Mouse (Mus musculus): Measurements from ENCODE around the gene Atox1. TPM values are rescaled to one million over a fixed set of nuclear protein-coding genes. Genes with fewer than 3 reads are reported as not detected.

Gene Atox1
- 100 to 1,000 TPM in 1 of 2 experiments, 10 to 100 TPM in 1; 84.3 to 103 TPM for total RNA-seq (2021)
- long read RNA-seq, experiment 1, transcript Atox1-201 (4 exons, 541 nt): major isoform, 41 of 45 reads
- long read RNA-seq, experiment 1, partial matches to known transcripts: 2 of 45 reads
- long read RNA-seq, experiment 1, other reads (novel, unspliced or antisense): 2 of 45 reads
- long read RNA-seq, experiment 2, transcript Atox1-201 (4 exons, 541 nt): major isoform, 63 of 64 reads
- long read RNA-seq, experiment 2, partial matches to known transcripts: 0 of 64 reads
- long read RNA-seq, experiment 2, other reads (novel, unspliced or antisense): 1 of 64 reads

DNA sequence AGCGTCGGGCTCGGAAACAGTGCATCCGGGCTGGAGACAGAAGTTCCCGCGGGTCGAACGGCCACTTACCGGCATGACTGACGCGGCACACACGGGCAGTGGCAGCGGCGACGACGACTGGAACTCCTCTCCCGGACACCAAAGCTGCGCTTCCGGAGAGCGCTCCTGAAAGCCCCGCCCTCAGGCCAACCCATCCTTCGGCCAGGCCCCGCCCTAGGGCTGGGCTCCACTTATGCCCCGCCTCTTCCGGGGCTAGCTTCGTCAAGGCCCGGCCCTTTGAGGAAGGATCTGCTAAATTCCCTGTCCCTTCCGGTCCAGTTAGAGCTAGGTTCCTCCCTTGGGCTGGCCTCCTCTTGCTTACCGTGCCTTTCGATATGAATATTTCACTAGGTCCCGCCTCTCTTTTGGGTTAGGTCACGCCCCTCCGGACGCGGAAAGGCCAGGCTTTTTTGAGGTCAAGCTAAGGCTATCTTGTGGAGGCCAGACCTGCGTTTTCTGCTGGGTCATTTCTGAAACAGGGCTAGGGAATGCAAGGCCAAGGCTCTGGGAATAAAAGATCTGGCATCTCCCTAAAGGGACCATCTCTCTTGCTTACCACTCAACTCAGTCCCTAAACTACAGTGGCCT lies at the start of gene Atox1:
TSS of gene Atox1 (minus strand) at position 221 of the 627 bp plus-strand sequence.
- peak; percentile 90 to 94 for DNase-seq (ENCODE audit: low spot score in 2 of 2)

DNA sequence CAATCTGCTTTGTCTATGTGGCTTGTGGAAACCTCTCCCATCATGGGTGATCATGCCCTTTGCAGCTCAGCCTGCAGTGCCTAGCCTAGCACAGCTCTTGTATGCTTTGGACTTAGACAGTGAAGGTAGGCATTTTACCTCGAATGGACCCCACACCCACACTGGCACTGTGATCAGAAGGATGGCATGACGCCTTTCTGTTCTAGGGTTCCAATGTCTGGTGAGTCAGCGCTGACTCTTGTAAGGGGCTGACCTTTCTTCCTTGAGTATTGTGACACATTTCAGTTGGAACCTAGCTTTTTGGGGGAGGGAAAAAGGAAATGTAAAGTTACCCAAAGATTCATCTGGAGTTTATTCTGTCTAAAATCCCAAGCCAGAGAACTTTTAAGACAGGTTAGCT lies 44.4 kb upstream of the Atox1 start:
- no peak for DNase-seq (ENCODE audit: low spot score in 2 of 2)

DNA sequence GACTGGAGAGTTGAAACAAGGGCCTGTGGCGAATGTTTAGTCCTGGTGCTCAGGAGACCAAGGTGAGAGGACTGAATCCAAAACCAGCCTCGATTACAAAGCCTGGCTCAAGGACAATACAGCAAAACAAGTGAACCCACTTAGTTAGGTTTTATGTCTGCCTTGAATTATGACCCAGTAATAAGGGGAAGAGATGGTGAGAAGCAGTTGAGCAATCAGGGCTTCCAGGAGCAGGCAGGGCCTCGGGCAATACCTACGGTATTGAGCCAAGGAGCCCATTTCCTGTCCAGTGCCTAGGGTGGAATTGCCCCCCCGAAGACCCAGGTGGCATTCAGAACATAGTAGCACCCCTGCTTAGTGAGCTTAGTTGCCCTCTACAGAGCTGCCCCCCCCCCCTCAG lies 41.8 kb upstream of the Atox1 start:
- DNase-seq (ENCODE audit: low spot score in 2 of 2): no peak

DNA sequence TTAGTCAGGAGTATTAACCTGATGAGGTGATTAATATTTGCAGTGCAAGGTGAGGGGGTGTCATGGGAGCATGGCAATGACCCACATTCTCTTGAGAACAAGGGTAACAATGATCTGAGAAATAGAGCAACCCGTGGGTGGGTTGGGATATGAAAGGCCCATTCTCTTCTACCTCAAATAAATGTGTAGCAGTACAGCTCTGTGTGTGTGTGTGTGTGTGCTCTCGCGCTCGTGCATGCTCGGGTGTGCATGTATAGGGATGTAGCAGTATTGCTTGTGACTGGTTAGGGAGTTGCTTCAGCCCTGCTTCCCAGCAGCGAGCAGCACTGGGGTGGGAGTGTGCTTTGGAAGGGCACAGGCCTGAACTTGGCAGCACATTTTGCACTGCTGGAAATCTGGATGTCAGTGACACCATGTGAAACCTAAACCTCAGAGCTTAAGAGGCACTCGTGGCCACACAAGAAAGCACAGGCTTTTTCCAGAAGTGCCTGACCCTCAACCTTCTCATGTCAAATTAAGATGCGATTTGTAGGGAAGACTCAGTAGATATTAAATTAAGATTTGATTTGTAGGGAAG lies 41.0 kb upstream of the Atox1 start:
- no peak for DNase-seq (ENCODE audit: low spot score in 2 of 2)

DNA sequence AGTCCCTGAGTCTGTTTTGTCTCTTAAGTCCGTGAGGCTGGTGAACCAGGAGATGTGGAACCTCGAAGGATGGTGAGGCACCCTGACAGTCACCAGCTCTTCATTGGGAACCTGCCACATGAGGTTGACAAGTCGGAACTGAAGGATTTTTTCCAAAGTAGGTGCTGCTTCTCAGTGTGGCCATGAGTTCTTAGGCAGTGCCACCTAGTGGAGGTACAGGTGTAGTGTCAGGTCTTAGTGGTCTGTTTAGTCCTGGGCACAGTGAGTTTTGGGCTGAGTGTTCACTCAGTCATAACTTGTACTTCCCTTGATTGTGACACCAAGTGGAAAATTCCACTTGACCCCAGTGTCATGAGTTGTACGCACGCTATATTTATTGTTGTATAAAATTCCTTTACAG lies 36.8 kb upstream of the Atox1 start:
- DNase-seq (ENCODE audit: low spot score in 2 of 2): peak; percentile 39 to 40

DNA sequence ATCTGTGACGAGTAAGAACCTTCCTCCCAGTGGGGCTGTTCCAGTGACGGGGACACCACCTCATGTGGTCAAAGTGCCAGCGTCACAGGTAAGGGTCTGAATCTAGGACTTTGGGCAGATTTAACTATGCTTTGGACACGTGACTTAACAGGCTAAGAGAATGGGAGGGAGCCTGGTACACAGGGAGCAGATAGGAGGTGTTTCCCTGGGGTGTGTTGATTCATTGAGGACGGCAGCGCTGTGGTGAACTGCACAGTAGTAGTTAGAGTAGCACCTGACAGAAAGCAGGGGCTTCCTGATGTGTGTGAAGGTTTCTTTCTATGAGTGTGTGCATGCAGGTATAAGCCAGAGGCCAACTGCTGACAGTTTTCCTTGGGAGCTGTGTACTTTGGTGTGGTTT lies 35.1 kb upstream of the Atox1 start:
- no peak for DNase-seq (ENCODE audit: low spot score in 2 of 2)

DNA sequence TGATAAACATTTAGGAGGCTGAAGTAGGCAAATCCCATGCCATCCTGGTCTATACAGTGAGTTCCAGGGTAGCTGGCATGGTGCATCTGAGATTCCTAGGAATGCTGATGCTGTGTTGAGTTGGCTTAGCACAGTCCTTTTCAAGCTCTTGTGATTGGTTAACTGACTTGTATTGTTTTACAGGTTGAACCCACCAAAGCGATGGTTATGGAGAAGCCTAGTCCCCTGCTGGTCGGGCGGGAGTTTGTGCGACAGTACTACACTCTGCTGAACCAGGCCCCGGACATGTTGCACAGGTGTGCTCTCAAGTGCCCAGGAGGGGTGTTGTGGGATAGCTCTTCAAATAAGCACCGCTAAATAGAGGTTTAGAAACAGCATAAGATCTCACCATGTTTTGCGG lies 24.4 kb upstream of the Atox1 start:
- no peak for DNase-seq (ENCODE audit: low spot score in 2 of 2)

DNA sequence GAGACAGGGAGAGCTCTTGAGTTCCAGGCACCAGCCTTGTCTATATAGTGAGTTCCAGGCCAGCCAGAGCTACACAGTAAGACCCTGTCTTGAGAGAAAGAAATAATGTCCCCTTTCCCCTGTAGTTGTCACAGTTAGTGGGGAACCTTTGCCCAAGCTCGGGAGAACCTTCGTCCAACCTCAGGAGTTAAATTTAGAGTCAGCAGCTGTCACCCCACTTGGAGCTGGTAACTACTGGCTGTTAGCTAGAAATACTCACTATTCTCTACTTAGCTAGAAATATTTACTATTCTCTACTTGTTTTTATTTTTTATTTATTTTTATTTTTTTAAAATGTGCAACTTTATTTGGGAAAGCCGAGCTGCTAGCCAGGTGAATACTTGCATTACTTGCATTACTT lies 12.2 kb upstream of the Atox1 start:
- no peak for DNase-seq (ENCODE audit: low spot score in 2 of 2)

DNA sequence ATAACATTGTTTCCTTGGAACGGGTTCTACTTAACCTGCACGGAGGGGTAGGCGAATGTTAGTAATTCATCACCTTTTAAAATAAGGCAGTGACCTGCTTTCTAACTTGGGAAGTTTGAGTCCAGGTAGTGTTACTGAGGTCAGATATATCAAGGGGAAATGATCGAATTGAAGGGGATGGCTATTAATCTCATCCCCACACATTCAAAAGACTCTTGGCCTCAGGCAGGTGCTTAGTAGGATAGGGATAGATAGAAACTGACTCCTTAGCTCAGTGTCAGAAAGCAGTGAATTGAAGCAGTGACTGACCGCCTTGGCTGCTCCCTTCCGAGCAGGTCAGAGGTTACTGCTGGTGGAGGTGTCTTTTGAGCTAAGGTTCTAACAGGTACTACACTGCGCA lies 10.4 kb upstream of the Atox1 start:
- no peak for DNase-seq (ENCODE audit: low spot score in 2 of 2)

DNA sequence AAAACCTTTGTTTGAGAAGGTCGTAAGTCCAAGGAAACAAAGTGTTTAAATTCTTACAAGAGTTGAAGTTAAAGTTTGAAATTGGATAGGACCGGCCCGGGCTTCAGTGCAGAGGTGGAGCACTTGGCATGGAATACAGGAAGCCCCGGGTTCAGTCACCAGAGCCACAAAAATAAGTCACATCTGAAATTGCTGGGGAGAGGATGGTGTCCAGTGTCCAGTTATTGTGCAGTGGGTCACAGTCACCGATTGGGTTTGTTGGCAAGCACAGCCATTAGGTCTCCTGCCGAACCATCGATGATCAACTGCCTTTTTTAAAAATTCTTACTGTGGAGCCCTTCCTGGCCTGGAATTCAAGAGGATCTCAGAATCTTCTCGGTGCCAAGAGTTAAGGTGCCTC lies 9.7 kb upstream of the Atox1 start:
- DNase-seq (ENCODE audit: low spot score in 2 of 2): no peak

DNA sequence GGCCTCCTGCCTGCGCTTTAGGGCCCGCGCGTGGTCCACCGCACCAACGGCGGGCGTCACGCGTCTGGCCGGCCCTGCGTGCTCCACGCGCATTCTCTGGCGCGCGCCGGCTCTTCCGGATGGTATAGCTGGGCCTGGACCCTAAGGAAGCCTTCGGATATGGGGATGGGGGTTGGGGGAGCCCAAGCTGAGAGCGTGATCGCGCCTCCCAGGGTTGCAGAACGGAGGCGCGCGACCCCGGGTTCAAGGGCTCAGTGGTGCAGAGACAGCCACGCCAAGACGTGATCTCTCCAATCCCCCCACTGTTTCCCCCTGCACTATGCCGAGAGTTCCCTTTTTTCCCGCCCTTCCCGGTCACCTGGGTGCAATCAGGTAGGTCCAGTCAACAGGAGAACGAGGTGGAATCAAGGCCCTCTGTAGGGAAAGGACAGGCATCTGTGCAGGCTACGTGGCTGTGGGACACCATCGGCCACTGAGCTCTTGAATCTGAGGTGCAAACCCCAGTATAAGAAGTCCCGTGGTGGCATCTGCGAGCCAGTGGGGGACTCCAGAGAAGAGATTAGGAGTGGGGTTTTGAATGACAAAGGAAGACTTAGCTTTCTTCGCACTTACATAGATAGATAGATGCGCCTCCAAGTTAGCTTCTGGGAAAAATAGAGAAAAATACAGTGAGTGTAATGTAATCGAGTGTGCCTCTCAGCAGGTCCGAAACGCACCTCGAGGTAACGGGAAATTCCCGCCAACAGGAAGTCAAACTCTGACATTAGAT lies 9.1 kb upstream of the Atox1 start:
- DNase-seq (ENCODE audit: low spot score in 2 of 2): no peak

DNA sequence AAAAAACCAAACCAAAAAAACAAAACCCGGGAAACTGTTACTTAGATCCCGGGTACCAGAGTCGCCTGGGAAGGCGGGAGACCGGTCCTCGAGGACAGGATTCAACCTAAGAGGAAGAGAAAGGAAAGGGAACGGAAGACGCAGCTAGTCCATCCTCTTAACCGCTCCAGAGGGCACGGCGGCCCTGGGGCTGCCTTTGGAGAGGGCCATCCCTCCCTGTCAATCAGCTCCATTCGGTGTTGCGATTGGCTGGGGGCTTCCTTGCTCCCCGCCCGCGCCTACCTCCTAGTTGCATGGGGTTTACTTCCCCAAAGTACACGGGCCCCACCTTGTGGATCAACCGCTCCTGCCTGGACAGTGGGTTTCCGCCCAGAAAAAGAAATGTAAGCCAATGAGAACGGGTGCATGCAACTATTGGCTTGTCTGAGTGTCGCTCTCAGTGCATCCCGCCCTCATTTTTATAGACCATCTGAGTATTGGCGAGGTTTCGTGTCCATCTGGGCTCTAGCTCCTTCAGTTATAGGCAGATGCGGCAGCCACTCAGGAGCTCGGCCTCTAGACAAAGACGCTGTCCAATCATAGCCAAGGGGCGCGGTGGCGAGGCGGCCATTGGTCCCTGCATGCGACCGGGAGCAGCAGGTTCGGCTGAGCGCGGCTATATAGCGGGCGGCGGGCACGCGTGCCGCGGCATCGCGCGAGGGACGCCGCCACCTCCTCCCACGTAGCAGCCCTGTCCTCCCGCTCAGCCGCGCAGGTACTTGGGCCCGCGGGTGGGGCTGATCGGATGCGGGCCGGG lies 8.2 kb upstream of the Atox1 start, which contains the start of gene G3bp1:
TSS of gene G3bp1 (plus strand) at position 638 of the 796 bp plus-strand sequence.
- peak; percentile 99 to 100 for DNase-seq (ENCODE audit: low spot score in 2 of 2)

DNA sequence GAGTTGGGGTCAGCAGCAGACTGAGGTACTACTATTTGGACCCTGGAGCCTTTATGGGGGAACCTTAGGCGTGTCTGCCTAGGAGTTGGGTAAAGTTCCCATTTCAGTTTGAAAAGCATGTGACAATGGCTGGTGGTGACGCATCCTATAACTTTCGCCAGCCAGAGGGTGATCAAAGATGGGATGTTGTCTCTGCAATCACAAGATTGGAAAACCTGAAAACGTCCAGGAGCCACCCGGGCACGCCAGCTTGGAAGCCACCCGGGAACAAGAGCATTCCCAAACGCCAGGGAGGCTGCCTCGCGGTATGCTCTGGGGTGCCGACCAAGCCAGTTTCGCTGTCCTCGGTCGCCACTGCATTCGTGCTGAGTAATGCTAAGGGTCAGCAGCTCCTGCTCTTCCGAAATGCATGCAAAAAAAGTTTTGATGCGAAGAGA lies 7.6 kb upstream of the Atox1 start:
- DNase-seq (ENCODE audit: low spot score in 2 of 2): no peak

DNA sequence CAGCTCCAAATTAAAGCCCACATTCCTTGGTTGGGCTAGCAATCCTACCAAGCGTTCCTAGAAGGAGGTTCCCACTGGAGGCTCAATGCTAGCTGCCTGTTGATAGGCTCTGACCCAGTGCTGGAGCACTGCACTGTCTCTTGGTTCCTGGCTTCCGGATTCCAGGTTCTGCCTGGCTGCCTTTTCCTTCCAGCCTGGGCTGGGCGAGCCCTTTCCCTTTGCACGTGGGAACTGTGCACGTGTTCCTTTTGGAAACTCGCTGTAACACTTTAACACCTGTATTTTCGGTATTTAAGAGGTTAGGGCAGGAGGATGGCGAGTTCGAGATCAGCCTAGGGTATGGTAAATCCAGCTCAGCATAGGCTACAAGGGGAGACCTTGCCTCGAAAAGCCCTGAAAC lies 7.0 kb upstream of the Atox1 start:
- DNase-seq (ENCODE audit: low spot score in 2 of 2): no peak

DNA sequence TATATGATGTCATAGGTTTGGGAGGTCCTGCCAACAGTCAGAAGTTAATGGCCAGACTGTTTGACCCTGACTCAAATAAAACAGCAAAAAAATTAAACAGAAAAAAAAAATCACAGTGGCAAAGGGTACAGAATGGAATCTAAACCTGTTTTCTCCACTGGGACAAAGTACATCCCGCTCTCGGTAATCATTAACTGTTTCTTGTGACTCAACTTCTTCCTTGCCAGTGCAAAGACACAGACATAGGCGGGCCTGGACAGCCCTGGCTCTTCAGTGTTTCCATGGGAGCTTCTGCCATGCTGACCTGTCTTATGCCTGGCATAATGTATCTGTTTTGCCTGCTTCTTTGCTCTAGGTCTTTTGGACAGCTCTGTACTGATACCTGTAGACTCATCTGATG lies 4.1 kb upstream of the Atox1 start:
- no peak for DNase-seq (ENCODE audit: low spot score in 2 of 2)

DNA sequence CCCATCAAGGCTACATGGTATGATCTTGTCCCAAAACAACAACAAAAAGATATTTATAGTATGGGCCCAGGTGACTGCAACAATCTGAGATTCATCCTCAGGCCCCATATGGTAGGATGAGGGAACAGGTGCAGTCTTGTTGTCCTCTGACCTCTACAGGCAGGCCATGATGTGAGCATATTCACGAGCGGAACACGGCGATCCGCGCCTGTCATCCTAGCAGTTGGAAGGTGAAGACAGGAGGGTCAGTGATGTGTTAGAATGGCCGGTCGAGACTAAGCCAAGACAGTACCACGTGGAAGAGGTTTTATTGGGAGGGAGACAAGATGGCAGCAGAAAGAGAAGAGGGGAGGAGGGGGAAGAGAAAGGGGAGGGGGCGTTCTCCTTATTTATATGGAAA lies 3.7 kb upstream of the Atox1 start:
- no peak for DNase-seq (ENCODE audit: low spot score in 2 of 2)

DNA sequence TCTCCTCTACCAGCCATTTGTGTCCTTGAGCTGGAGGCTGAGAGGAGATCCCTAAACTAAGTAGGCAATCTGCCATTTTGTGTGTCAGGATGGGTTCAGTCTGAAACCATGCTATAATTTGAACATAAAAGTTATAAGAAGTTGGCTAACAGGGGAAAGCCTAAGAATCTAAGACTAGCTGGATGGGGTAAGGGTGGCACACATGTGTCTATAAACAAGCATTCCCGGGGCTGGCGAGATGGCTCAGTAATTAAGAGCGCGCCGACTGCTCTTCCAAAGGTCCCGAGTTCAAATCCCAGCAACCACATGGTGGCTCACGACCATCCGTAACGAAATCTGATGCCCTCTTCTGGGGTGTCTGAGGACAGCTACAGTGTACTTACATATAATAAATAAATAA lies 1.1 kb upstream of the Atox1 start:
- DNase-seq (ENCODE audit: low spot score in 2 of 2): no peak

DNA sequence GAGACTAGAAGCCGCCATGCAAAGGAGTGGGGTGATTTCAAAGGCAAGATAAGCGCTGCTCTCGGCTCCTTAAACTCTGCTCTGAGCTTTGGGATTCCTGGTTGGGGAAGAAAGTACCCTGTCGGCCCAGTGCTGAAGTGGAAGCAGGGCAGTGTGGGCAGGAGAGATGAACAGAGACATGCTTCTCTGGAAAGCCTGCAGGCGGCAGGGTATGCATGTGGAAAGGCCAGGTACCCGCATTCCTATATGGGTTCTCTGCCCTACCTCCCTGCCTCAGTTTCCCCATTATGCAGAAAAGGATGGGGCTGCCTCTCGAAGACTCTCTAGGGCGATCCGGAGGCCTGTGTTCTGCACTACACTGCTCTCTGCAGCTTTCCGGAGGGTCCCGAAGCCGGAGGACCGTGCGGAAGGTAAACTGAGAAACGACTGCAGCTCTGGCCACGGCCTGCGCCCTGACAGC lies 450 bp downstream of the Atox1 start:
- DNase-seq (ENCODE audit: low spot score in 2 of 2): peak in 1 of 2 experiments; percentile 12

DNA sequence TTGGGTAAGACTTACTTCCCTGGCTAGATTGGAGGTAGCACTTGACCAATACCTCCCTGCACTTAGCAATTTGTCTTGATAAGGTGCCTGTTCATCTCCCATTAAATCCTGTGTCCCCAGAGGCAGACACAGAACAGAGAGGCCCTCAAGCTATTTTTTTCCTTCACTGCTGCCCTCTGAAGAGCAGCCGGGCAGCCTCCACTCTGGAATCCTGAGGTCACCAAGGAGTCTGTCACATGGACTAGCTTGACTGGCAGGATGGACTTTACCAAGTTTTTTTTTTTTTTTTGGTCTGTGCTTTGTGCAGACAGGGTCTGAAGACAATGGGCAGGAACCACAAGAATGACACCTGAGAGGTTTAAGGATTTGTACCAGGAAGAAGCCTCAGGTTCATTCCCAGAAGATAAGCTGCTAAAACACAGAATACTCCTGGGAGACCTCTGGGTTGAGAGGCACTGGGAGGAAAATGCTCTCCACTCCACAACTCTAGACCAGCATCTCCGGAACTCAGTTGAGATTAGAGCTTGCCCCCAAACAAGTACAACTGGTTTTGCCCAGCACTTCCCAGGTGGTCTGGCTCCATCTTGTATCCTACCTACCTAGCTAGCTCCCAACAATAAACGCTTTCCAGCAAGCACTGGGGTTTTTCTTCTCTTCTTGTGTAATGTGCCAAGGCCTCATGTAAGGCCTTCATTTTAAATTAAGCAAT lies 1.0 kb downstream of the Atox1 start:
- DNase-seq (ENCODE audit: low spot score in 2 of 2): no peak

DNA sequence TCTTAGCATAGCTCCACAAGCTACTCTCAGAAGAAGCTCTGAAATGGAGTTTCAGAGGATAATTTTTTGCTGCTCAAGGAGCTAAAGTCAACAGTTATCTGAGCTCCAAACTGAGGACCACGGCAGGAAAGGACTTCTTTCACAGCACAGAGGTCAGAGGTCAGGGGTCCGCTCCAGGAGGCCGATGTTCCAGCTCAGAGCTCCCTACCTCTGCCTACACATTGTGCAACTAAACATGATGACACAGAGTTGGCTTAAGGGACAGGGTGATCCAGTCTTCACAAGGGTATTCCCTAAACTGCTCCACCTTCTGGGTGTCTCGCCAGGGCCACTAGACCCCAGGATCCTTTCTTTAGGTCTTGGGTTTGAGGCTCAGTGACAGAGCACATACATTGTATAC lies 2.5 kb downstream of the Atox1 start:
- no peak for DNase-seq (ENCODE audit: low spot score in 2 of 2)

All from left cerebral cortex, adult 18-20 months (tissue).